Mouse (Mus musculus) urinary bladder, postnatal 25 days (tissue): ENCODE measurements around the gene H2al1h.
"Not testable (repeated sequence)": the region's sequence is repeated elsewhere in the genome, so short reads cannot be mapped to it uniquely, and the experiment has no call there.

Experiments used
- DNase-seq: peaks from one replicate; pipeline ENCODE4 v3.0.0; 2022; ENCODE audit warnings: low spot score

The H2al1h gene

GRCm38 (mm10) chrX:11321192-11321591 is at the start of gene H2al1h:
Gene H2al1h (plus strand): TSS chrX:11321492.
- DNase-seq = not testable (repeated sequence)

DNA sequence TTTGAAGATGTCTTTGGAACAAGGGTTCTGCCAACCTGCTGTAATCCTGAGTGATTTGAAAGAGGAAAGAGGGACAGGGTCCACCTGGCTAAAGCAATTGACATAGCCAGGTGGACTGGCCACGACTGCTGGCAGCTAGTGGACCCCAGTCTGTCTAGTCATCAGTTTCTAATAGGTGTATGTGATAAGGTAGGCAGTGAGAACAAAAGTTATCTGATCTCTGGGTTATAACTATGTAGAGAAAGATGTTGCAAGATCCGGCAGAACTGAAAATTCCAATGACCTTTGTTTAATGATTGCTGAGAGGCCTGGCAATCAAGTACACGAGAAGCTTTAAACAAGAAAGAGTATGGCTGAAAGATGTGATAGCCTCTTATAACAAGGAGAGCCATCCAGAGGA is 48.1 kb upstream of the H2al1h start:
- DNase-seq = no peak

DNA sequence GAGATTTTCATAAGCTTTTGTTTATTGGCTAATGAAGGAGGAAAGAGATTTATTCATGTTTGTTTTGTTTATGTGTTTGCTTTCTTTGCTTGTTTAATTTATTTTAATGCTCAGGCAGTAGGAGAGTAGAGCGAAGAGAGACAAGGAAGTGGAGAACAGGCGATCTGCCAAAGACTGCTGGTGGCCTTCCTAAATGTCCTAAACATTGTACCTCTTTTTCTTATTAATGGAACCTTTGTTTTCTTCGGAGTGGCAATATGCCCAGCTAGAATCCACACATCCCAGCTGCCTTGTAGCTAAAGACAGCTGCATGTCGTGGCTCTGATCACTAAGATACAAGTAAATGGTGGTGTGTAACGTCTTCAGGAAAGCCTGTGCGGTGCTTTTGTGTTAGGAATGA is 44.2 kb upstream of the H2al1h start:
- no peak for DNase-seq

DNA sequence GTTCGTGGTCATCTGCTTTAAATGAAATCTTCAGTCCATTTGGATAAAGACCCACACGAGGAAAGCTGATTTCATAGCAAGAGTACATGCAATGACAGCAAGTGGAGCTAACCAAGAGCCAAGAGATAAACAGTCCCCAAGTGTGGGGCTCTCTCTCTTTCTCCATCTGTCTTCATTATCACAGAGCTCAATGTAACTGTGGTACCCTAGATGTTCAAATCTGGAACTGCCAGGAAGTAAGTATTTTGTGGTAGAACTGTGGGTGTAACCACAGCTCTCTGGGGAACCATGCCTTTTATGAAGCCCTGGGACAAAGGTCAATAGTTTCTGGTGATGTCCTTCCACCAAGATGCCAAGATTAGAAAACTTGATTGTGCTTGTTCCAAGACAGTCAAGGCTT is 40.6 kb upstream of the H2al1h start:
- DNase-seq = no peak

DNA sequence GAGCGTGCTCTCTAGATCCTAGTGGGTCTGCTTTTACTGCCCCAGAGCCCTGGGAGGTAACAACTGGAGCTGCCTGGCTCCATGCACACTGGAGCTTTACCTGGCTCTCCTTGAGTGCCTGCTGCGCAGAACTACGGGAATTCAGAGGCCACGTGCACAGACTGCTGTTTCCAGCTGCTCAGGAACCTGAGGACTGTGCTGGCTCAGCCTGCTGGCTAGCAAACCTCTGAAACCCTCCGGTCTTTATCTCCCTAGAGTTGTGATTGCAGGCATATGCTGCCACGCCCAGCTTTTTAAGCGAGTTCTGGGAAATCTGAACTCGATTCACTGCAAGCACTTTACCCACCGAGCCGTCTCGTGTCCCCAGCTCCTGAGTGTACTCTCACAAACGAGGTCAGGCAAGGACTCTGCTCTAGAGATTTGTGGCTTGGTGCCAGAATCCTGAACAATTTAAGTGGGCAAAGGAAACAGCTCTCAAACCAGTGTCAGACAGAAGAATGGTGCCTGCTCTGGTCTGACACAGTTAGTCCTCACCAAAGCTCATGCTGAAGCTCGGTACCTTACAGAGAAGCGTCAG is 32.9 kb upstream of the H2al1h start:
- DNase-seq = no peak

GRCm38 (mm10) chrX:11289244-11289643 is 32.0 kb upstream of the H2al1h start:
- DNase-seq = no peak

DNA sequence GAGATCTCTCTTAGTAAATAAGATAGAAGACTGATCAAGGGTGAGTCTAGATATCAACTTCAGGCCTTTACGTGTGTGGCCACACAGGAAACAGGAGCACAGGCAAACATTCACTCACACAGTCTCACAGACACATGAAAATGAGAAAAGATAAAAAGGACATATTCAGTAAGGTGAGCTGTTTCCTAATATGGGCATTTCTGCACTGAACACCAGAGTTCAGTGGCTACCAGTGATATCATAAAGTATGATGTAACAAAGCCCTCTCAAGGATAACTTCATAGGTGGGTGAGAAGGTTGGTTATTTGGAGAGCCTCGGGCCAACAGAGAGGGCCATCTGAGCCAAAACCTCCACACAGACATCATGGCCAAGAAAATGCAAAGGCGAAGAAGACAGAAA is 22.3 kb upstream of the H2al1h start, which contains the start of gene H2al1a:
Gene H2al1a (plus strand): TSS at position 301 of the 400 bp plus-strand sequence.
- DNase-seq = not testable (repeated sequence)

- DNase-seq = not testable (repeated sequence)
Measured at GRCm38 (mm10) chrX:11302132-11302531, 19.2 kb upstream of the H2al1h start, which contains the start of gene H2al1b. Gene H2al1b (plus strand): TSS chrX:11302432.

GRCm38 (mm10) chrX:11305355-11305754 is 15.9 kb upstream of the H2al1h start, which contains the start of gene H2al1c:
Gene H2al1c (plus strand): TSS chrX:11305655.
- DNase-seq = not testable (repeated sequence)

DNA sequence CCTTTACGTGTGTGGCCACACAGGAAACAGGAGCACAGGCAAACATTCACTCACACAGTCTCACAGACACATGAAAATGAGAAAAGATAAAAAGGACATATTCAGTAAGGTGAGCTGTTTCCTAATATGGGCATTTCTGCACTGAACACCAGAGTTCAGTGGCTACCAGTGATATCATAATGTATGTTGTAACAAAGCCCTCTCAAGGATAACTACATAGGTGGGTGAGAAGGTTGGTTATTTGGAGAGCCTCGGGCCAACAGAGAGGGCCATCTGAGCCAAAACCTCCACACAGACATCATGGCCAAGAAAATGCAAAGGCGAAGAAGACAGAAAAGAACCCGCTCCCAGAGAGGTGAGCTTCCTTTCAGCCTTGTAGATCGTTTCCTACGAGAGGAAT is 12.8 kb upstream of the H2al1h start, which contains the start of gene H2al1d:
Gene H2al1d (plus strand): TSS at position 301 of the 400 bp plus-strand sequence.
- DNase-seq = not testable (repeated sequence)

GRCm38 (mm10) chrX:11311634-11312033 is 9.7 kb upstream of the H2al1h start, which contains the start of gene H2al1e:
Gene H2al1e (plus strand): TSS chrX:11311934.
- DNase-seq = not testable (repeated sequence)

GRCm38 (mm10) chrX:11314858-11315257 is 6.4 kb upstream of the H2al1h start, which contains the start of gene H2al1f:
Gene H2al1f (plus strand): TSS chrX:11315158.
- not testable (repeated sequence) for DNase-seq

DNA sequence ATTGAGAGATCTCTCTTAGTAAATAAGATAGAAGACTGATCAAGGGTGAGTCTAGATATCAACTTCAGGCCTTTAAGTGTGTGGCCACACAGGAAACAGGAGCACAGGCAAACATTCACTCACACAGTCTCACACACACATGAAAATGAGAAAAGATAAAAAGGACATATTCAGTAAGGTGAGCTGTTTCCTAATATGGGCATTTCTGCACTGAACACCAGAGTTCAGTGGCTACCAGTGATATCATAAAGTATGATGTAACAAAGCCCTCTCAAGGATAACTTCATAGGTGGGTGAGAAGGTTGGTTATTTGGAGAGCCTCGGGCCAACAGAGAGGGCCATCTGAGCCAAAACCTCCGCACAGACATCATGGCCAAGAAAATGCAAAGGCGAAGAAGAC is 3.3 kb upstream of the H2al1h start, which contains the start of gene H2al1g:
Gene H2al1g (plus strand): TSS at position 301 of the 400 bp plus-strand sequence.
- not testable (repeated sequence) for DNase-seq

DNA sequence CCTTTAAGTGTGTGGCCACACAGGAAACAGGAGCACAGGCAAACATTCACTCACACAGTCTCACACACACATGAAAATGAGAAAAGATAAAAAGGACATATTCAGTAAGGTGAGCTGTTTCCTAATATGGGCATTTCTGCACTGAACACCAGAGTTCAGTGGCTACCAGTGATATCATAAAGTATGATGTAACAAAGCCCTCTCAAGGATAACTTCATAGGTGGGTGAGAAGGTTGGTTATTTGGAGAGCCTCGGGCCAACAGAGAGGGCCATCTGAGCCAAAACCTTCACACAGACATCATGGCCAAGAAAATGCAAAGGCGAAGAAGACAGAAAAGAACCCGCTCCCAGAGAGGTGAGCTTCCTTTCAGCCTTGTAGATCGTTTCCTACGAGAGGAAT is 3.1 kb downstream of the H2al1h start, which contains the start of gene H2al1i:
Gene H2al1i (plus strand): TSS at position 301 of the 400 bp plus-strand sequence.
- DNase-seq = not testable (repeated sequence)

- not testable (repeated sequence) for DNase-seq
Measured at GRCm38 (mm10) chrX:11327522-11327921, 6.2 kb downstream of the H2al1h start, which contains the start of gene H2al1j. Gene H2al1j (plus strand): TSS chrX:11327822.

GRCm38 (mm10) chrX:11345762-11346161 is 24.5 kb downstream of the H2al1h start:
- no peak for DNase-seq

GRCm38 (mm10) chrX:11346756-11347155 is 25.5 kb downstream of the H2al1h start:
- no peak for DNase-seq

DNA sequence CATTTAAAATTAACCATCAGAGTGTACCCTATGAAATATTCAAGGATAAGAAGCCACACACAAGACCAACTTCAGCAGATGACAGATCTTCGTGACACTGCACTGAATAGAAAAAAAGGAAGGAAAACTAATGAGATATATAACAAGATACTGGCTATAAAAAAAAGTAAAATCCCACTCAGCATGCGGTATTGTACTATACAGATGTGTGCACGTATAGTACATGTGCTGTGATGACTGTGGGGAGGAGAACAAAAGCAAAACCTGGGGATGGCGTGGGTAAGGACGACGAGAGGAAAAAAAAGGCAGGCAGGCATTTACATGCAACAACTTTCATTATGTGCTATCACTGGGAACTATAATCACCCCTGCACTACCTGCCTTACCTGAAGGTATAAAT is 39.5 kb downstream of the H2al1h start:
- DNase-seq = no peak

DNA sequence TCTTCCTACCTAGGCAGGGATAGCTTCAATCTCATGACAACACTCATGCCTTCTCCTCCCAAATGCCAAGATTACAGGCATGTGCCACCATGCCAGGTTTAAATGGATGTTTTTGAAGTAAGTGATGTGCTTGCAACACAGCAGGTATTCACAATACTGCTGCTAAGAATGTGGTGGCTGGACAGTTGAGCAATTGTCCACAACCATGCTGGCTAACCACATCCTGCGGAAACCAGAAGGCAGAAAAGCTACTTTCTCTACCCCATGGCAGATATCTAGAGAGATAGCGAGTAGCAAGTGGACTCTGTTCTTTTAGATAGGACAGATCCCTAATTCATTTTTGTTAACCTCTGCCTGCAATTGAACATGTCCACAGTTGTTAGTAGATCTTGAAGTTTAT is 40.0 kb downstream of the H2al1h start:
- DNase-seq = no peak

GRCm38 (mm10) chrX:11363890-11364289 is 42.6 kb downstream of the H2al1h start:
- no peak for DNase-seq

DNA sequence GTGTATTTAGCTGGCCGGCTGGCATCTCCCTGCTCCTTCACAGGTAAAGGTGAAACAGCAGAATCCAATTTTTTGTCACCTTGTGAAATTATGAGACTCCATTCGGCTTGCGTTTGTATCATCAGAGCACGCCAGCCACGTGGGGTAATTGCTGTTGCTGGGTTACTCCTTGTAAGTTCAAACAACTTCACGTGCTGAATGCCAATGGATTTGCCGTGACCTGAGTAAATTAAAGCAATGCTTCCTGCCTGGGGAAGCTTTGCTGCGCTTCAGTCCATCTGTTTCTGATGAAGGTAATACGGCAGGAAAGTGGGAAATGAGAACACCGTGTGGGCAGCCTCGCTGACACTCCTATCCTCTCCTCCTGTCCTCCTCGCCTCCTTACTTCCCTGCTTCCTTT is 43.9 kb downstream of the H2al1h start:
- DNase-seq = no peak
